Mouse (Mus musculus) thymus, adult 2 months (tissue): ENCODE measurements around the gene Cbx8.

ENCODE experiments used
- CTCF ChIP-seq: fragments of 200-500 bp; IDR thresholded peaks from 2 replicates; pipeline ENCODE4 v1.5.1; 2012; ENCODE audit warnings: mild to moderate bottlenecking, control low read depth, low read length, moderate library complexity, borderline replicate concordance; ENCODE audit not compliant: control insufficient read depth, poor library complexity, insufficient read depth; ENCODE audit errors: extremely low read depth
- POLR2A ChIP-seq: fragments of 200-500 bp; IDR thresholded peaks from 2 replicates; pipeline ENCODE4 v1.6.1; 2012; ENCODE audit warnings: mild to moderate bottlenecking, low read length, control low read depth, moderate library complexity; ENCODE audit not compliant: control insufficient read depth, poor library complexity, insufficient read depth; ENCODE audit errors: extremely low read depth

DNA sequence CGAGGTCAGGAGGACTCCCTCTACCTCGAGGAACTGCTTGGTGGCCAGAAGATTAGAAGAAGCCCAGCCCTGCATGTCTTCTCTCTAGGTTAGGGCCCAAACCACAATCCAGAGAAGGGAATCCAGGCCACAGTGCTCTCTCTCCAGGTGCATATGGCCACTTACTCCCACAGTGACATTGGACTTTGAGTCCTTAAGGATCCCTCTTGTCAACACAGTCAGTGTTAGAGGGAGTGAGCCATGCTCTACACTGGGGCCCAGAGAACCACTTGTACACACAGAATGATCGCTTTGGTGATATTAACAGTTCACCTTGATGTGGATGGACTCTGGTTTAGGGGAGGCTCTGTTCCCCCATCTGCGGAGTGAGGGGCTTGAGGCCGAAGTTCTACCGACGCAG is 31.5 kb upstream of the Cbx8 start:
- TF ChIP-seq POLR2A (no peak), CTCF (no peak)
